Mouse (Mus musculus): ENCODE results near the gene Foxa3. TPM values are rescaled to one million over a fixed set of nuclear protein-coding genes. Genes with fewer than 3 reads are reported as not detected.

Foxa3 gene
- total RNA-seq, 1 experiment = 1.7 TPM

DNA sequence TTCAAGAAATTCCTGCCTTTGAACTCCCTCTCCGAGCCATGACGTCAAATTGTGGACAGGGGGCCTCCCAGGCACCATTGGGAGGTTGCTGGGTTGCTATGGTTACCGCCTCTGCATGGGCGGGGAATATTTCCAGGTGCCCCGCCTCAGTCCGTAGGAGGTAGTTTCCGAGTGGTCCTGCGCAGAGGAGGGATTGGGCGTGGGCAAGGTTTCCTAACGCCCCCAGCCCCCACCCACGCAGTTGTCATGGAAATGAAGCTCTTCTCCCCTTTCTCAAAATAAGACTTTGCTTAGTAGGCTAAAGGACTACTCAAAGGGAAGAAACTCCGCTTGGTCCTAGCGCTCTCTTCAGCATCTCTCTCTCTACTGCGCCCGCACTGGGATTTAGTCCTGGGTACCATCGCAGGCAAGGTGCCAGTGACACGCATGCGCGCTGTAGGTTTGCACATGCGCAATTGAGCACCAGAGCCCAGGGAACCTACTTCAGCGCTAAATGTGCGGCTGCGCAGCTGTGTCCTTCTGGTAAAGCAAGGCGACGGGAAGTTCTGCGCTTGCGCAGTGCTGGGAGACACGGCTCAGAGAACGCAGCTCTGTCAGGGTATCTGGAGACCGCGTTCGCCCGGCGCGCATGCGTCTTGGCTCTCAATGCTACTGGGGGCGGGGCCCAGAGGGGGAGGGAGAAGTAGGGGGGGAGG is 32.6 kb downstream of the Foxa3 start, which contains the start of gene Mypop:
Gene Mypop, plus strand, starts transcription at position 645 of the 695 bp plus-strand sequence.
- TF ChIP-seq CHD2 (IDR thresholded peaks at IDR 0.05; ENCODE audit: low read depth, low read length) = no peak
- no peak for TF ChIP-seq HCFC1 (IDR thresholded peaks at IDR 0.05; ENCODE audit: borderline replicate concordance, insufficient read depth, low read length)
- TF ChIP-seq MAFK (IDR thresholded peaks at IDR 0.05; ENCODE audit: insufficient read depth, low read depth, low read length) = no peak
- no peak for TF ChIP-seq ZC3H11A (IDR thresholded peaks at IDR 0.05; ENCODE audit: borderline replicate concordance, low read depth, low read length)
- no peak for TF ChIP-seq ZNF384 (IDR thresholded peaks at IDR 0.05; ENCODE audit: low read depth, low read length)
- Histone ChIP-seq H3K4me3 (ENCODE audit: insufficient read depth in 1 of 2, low read depth in 1 of 2, low read length in 2 of 2, poor library complexity in 1 of 2, severe bottlenecking in 1 of 2) (peak within 1 kb of the TSS; percentile 61 to 70), H3K9me3 (ENCODE audit: control insufficient read depth, insufficient read depth, low read depth, low read length) (no peaks in the 10 kb centered on the region), H3K4me1 (ENCODE audit: control insufficient read depth in 2 of 2, insufficient read depth in 2 of 2, low read length in 2 of 2, poor library complexity in 1 of 2) (peaks cover 0 to 3% of the 10 kb centered on the region in 2 experiments; a peak in 1 of 4 replicates), H3K9ac (ENCODE audit: insufficient read depth, low read depth, low read length, poor library complexity, severe bottlenecking) (peak within 1 kb of the TSS; percentile 44), H3K36me3 (ENCODE audit: control insufficient read depth, insufficient read depth, low read length, poor library complexity, severe bottlenecking) (no peaks in the 10 kb centered on the region), H3K27ac (ENCODE audit: insufficient read depth, low read depth, low read length, poor library complexity, severe bottlenecking) (no peak within 1 kb of the TSS)
- peak; percentile 100 for DNase-seq (ENCODE audit: low read depth, low spot score)
- in situ Hi-C loops (cut with MboI; ENCODE audit: low sequenced_read_pairs in 2 of 2, unreplicated experiment in 2 of 2) = no loop called here

- TF ChIP-seq CHD2 (IDR thresholded peaks at IDR 0.05; ENCODE audit: low read depth, low read length) = no peak
- TF ChIP-seq HCFC1 (IDR thresholded peaks at IDR 0.05; ENCODE audit: borderline replicate concordance, insufficient read depth, low read length) = no peak
- no peak for TF ChIP-seq ZNF384 (IDR thresholded peaks at IDR 0.05; ENCODE audit: low read depth, low read length)
- TF ChIP-seq MAFK (IDR thresholded peaks at IDR 0.05; ENCODE audit: insufficient read depth, low read depth, low read length) = no peak
- TF ChIP-seq ZC3H11A (IDR thresholded peaks at IDR 0.05; ENCODE audit: borderline replicate concordance, low read depth, low read length) = no peak
- Histone ChIP-seq H3K4me1 (ENCODE audit: control insufficient read depth in 2 of 2, insufficient read depth in 2 of 2, low read length in 2 of 2, poor library complexity in 1 of 2) (peaks cover 0 to 3% of the 10 kb centered on the region in 2 experiments; a peak in 1 of 4 replicates), H3K27ac (ENCODE audit: insufficient read depth, low read depth, low read length, poor library complexity, severe bottlenecking) (no peak overlapping the region), H3K36me3 (ENCODE audit: control insufficient read depth, insufficient read depth, low read length, poor library complexity, severe bottlenecking) (no peaks in the 10 kb centered on the region), H3K9me3 (ENCODE audit: control insufficient read depth, insufficient read depth, low read depth, low read length) (no peaks in the 10 kb centered on the region), H3K4me3 (ENCODE audit: insufficient read depth in 1 of 2, low read depth in 1 of 2, low read length in 2 of 2, poor library complexity in 1 of 2, severe bottlenecking in 1 of 2) (0 out of 4 replicates have a peak overlapping the region, but pooled peaks of 1 of the 2 experiments have one; percentile 61), H3K9ac (ENCODE audit: insufficient read depth, low read depth, low read length, poor library complexity, severe bottlenecking) (no peak overlapping the region)
- in situ Hi-C loops (cut with MboI; ENCODE audit: low sequenced_read_pairs in 2 of 2, unreplicated experiment in 2 of 2) = no loop called here
- no peak for DNase-seq (ENCODE audit: low read depth, low spot score)
Observed at GRCm38 (mm10) chr7:18989995-18990394, 33.3 kb downstream of the Foxa3 start.

DNA sequence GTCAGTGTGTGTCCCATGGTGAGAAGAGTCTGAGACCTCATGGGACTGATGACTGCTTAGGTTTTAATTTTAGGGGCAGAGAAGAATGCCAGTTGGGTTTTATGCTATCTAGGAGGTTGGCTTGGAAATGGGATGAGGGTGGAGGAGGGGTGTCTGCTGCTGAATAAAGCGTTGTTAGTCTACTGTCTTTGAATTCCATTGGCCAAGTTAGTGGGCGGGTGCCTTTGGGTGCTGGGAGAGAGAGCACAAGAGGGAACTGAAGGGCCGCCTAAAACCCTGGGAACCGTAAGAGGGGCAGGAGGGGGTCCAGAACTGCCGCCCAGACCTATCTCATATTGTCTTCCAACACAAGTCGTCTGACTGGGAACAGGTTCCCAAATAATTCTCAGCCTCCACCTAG is 34.6 kb downstream of the Foxa3 start:
- H3K36me3 ChIP-seq (ENCODE audit: control insufficient read depth, insufficient read depth, low read length, poor library complexity, severe bottlenecking) = no peaks in the 10 kb centered on the region
- H3K9ac ChIP-seq (ENCODE audit: insufficient read depth, low read depth, low read length, poor library complexity, severe bottlenecking) = no peak overlapping the region
- no peak for TF ChIP-seq CHD2 (IDR thresholded peaks at IDR 0.05; ENCODE audit: low read depth, low read length)
- TF ChIP-seq ZNF384 (IDR thresholded peaks at IDR 0.05; ENCODE audit: low read depth, low read length) = no peak
- no peak for TF ChIP-seq ZC3H11A (IDR thresholded peaks at IDR 0.05; ENCODE audit: borderline replicate concordance, low read depth, low read length)
- TF ChIP-seq MAFK (IDR thresholded peaks at IDR 0.05; ENCODE audit: insufficient read depth, low read depth, low read length) = no peak
- no peak for TF ChIP-seq HCFC1 (IDR thresholded peaks at IDR 0.05; ENCODE audit: borderline replicate concordance, insufficient read depth, low read length)
- DNase-seq (ENCODE audit: low read depth, low spot score) = no peak
- in situ Hi-C loops (cut with MboI; ENCODE audit: low sequenced_read_pairs in 2 of 2, unreplicated experiment in 2 of 2) = no loop called here
- no peak overlapping the region for H3K27ac ChIP-seq (ENCODE audit: insufficient read depth, low read depth, low read length, poor library complexity, severe bottlenecking)
- no peaks in the 10 kb centered on the region for H3K9me3 ChIP-seq (ENCODE audit: control insufficient read depth, insufficient read depth, low read depth, low read length)
- H3K4me3 ChIP-seq (ENCODE audit: insufficient read depth in 1 of 2, low read depth in 1 of 2, low read length in 2 of 2, poor library complexity in 1 of 2, severe bottlenecking in 1 of 2) = no peak overlapping the region
- H3K4me1 ChIP-seq (ENCODE audit: control insufficient read depth in 2 of 2, insufficient read depth in 2 of 2, low read length in 2 of 2, poor library complexity in 1 of 2) = peaks cover 0 to 3% of the 10 kb centered on the region in 2 experiments; a peak in 1 of 4 replicates

DNA sequence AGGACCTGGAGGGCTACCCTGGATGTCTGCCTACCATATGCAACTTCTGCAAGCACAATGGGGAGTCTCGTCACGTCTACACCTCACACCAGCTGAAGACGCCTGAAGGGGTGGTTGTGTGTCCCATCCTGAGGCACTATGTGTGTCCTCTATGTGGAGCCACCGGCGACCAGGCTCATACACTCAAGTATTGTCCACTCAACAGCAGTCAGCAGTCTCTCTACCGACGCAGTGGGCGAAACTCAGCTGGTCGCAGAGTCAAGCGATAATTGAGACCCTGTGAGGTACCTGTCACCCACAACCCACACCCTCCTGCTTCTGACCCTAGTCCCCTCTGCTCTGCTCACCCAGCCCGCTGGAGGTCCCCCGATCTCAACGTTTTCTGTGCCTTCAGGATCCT is 35.6 kb downstream of the Foxa3 start:
- no peaks in the 10 kb centered on the region for H3K9me3 ChIP-seq (ENCODE audit: control insufficient read depth, insufficient read depth, low read depth, low read length)
- no peaks in the 10 kb centered on the region for H3K36me3 ChIP-seq (ENCODE audit: control insufficient read depth, insufficient read depth, low read length, poor library complexity, severe bottlenecking)
- peaks cover 0 to 3% of the 10 kb centered on the region in 2 experiments; a peak in 1 of 4 replicates for H3K4me1 ChIP-seq (ENCODE audit: control insufficient read depth in 2 of 2, insufficient read depth in 2 of 2, low read length in 2 of 2, poor library complexity in 1 of 2)
- no peak for DNase-seq (ENCODE audit: low read depth, low spot score)
- H3K9ac ChIP-seq (ENCODE audit: insufficient read depth, low read depth, low read length, poor library complexity, severe bottlenecking) = no peak overlapping the region
- TF ChIP-seq CHD2 (IDR thresholded peaks at IDR 0.05; ENCODE audit: low read depth, low read length) = no peak
- TF ChIP-seq MAFK (IDR thresholded peaks at IDR 0.05; ENCODE audit: insufficient read depth, low read depth, low read length) = no peak
- TF ChIP-seq ZC3H11A (IDR thresholded peaks at IDR 0.05; ENCODE audit: borderline replicate concordance, low read depth, low read length) = no peak
- no peak overlapping the region for H3K4me3 ChIP-seq (ENCODE audit: insufficient read depth in 1 of 2, low read depth in 1 of 2, low read length in 2 of 2, poor library complexity in 1 of 2, severe bottlenecking in 1 of 2)
- H3K27ac ChIP-seq (ENCODE audit: insufficient read depth, low read depth, low read length, poor library complexity, severe bottlenecking) = no peak overlapping the region
- in situ Hi-C loops (cut with MboI; ENCODE audit: low sequenced_read_pairs in 2 of 2, unreplicated experiment in 2 of 2) = no loop called here
